Mouse (Mus musculus) MEL (cell line): ENCODE data around the gene Gm43738. TPM values are rescaled to one million over a fixed set of nuclear protein-coding genes. Genes with fewer than 3 reads are reported as not detected.

Source experiments
- DNase-seq: peaks from one replicate; pipeline ENCODE4 v3.0.0; 2011; ENCODE audit warnings: low read depth, low spot score
- H3K27ac ChIP-seq: 2 replicates; pipeline ENCODE4 v1.5.1; 2012; ENCODE audit warnings: low read depth, mild to moderate bottlenecking, control low read depth, low read length, moderate library complexity; ENCODE audit not compliant: control insufficient read depth
- H3K27me3 ChIP-seq, 2 experiments: fragments of 150-350 bp in 1 of 2; sonication (generic) in 1 of 2; 2 replicates each; pipeline ENCODE4 v1.6.1; 2012; ENCODE audit warnings: low read length in 2 of 2, mild to moderate bottlenecking in 2 of 2, improper control_type of control experiment in 1 of 2, moderate library complexity in 1 of 2; ENCODE audit not compliant: insufficient read depth in 2 of 2, control insufficient read depth in 1 of 2
- H3K36me3 ChIP-seq, 2 experiments: 2 replicates each; pipeline ENCODE4 v1.6.1; 2012 to 2014; ENCODE audit warnings: low read length in 2 of 2, improper control_type of control experiment in 1 of 2, inconsistent platforms in 1 of 2, mild to moderate bottlenecking in 1 of 2; ENCODE audit not compliant: insufficient read depth in 2 of 2, control insufficient read depth in 1 of 2
- H3K4me1 ChIP-seq, 2 experiments: fragments of 150-350 bp in 1 of 2; sonication (generic) in 1 of 2; 2 replicates each; pipeline ENCODE4 v1.6.1; 2012; ENCODE audit warnings: low read length in 2 of 2, improper control_type of control experiment in 1 of 2, mild to moderate bottlenecking in 1 of 2; ENCODE audit not compliant: insufficient read depth in 2 of 2, control insufficient read depth in 1 of 2
- H3K4me3 ChIP-seq, 2 experiments: fragments of 150-350 bp in 1 of 2; sonication (generic) in 1 of 2; 2 replicates each; pipeline ENCODE4 v1.5.1; 2012; ENCODE audit warnings: low read depth in 2 of 2, low read length in 2 of 2, mild to moderate bottlenecking in 2 of 2, moderate library complexity in 2 of 2, control low read depth in 1 of 2, improper control_type of control experiment in 1 of 2; ENCODE audit not compliant: control insufficient read depth in 1 of 2, insufficient read depth in 1 of 2
- H3K79me2 ChIP-seq: 2 replicates; pipeline ENCODE4 v1.6.1; 2012; ENCODE audit warnings: mild to moderate bottlenecking, low read length, moderate library complexity; ENCODE audit not compliant: control insufficient read depth, poor library complexity, insufficient read depth
- H3K9ac ChIP-seq: 2 replicates; pipeline ENCODE4 v1.6.1; 2012; ENCODE audit warnings: low read depth, mild to moderate bottlenecking, control low read depth, low read length, moderate library complexity; ENCODE audit not compliant: control insufficient read depth, poor library complexity, severe bottlenecking
- H3K9me3 ChIP-seq: fragments of 150-350 bp; sonication (generic); replicated peaks from 2 replicates; pipeline ENCODE4 v1.6.1; 2012; ENCODE audit warnings: mild to moderate bottlenecking, low read length, improper control_type of control experiment, moderate library complexity; ENCODE audit not compliant: insufficient read depth
- BHLHE40 ChIP-seq: IDR thresholded peaks from 2 replicates; pipeline ENCODE4 v1.6.1; 2012; ENCODE audit warnings: low read depth, mild to moderate bottlenecking, inconsistent platforms, low read length, improper control_type of control experiment, borderline replicate concordance
- CHD2 ChIP-seq: IDR thresholded peaks from 2 replicates; pipeline ENCODE4 v1.6.1; 2011; ENCODE audit warnings: low read length, improper control_type of control experiment
- CTCF ChIP-seq, 3 experiments: IDR thresholded peaks in 2 of 3; conservative IDR thresholded peaks in 1 of 3; 2 replicates each; pipeline ENCODE4 v1.5.1; 2011 to 2012; ENCODE audit warnings: low read length in 3 of 3, low read depth in 2 of 3, mild to moderate bottlenecking in 2 of 3, improper control_type of control experiment in 1 of 3, inconsistent platforms in 1 of 3, mixed read lengths in 1 of 3, moderate library complexity in 1 of 3; ENCODE audit not compliant: control insufficient read depth in 1 of 3, insufficient read depth in 1 of 3, poor library complexity in 1 of 3, severe bottlenecking in 1 of 3
- E2F4 ChIP-seq: IDR thresholded peaks from 2 replicates; pipeline ENCODE4 v1.6.1; 2011; ENCODE audit warnings: low read depth, low read length, improper control_type of control experiment, borderline replicate concordance
- ELF1 ChIP-seq: IDR thresholded peaks from 2 replicates; pipeline ENCODE4 v1.6.1; 2014; ENCODE audit warnings: low read depth, mild to moderate bottlenecking, inconsistent platforms, low read length, improper control_type of control experiment, moderate library complexity
- EP300 ChIP-seq, 2 experiments: IDR thresholded peaks; 2 replicates each; pipeline ENCODE4 v1.6.1; 2011; ENCODE audit warnings: improper control_type of control experiment in 2 of 2, low read length in 2 of 2, low read depth in 1 of 2, mild to moderate bottlenecking in 1 of 2
- ETS1 ChIP-seq: IDR thresholded peaks from 2 replicates; pipeline ENCODE4 v1.6.1; 2012; ENCODE audit warnings: low read depth, mild to moderate bottlenecking, inconsistent platforms, low read length, improper control_type of control experiment, moderate library complexity
- GABPA ChIP-seq: IDR thresholded peaks from 2 replicates; pipeline ENCODE4 v1.6.1; 2012; ENCODE audit warnings: low read depth, mild to moderate bottlenecking, inconsistent platforms, low read length, improper control_type of control experiment, moderate library complexity
- GATA1 ChIP-seq: IDR thresholded peaks from 2 replicates; pipeline ENCODE4 v1.6.1; 2011; ENCODE audit warnings: low read depth, low read length, improper control_type of control experiment
- HCFC1 ChIP-seq: IDR thresholded peaks from 2 replicates; pipeline ENCODE4 v1.6.1; 2012; ENCODE audit warnings: low read depth, mild to moderate bottlenecking, inconsistent platforms, low read length, improper control_type of control experiment, moderate library complexity
- JUND ChIP-seq: IDR thresholded peaks from 2 replicates; pipeline ENCODE4 v1.6.1; 2011; ENCODE audit warnings: low read depth, mild to moderate bottlenecking, improper control_type of control experiment, low read length
- KAT2A ChIP-seq: conservative IDR thresholded peaks from 2 replicates; pipeline ENCODE4 v1.6.1; 2012; ENCODE audit warnings: low read depth, low read length, improper control_type of control experiment, inconsistent platforms
- MAFK ChIP-seq: IDR thresholded peaks from 2 replicates; pipeline ENCODE4 v1.6.1; 2011; ENCODE audit warnings: low read depth, mild to moderate bottlenecking, low read length, improper control_type of control experiment, borderline replicate concordance
- MAX ChIP-seq: IDR thresholded peaks from 2 replicates; pipeline ENCODE4 v1.6.1; 2011; ENCODE audit warnings: low read length, improper control_type of control experiment
- MAZ ChIP-seq: IDR thresholded peaks from 2 replicates; pipeline ENCODE4 v1.6.1; 2012; ENCODE audit warnings: low read depth, mild to moderate bottlenecking, inconsistent platforms, low read length, improper control_type of control experiment
- MXI1 ChIP-seq: IDR thresholded peaks from 2 replicates; pipeline ENCODE4 v1.6.1; 2011; ENCODE audit warnings: mild to moderate bottlenecking, low read depth, low read length, improper control_type of control experiment
- MYB ChIP-seq: IDR thresholded peaks from 2 replicates; pipeline ENCODE4 v1.6.1; 2011; ENCODE audit warnings: mild to moderate bottlenecking, low read depth, low read length, improper control_type of control experiment
- MYC ChIP-seq: IDR thresholded peaks from 2 replicates; pipeline ENCODE4 v1.6.1; 2011; ENCODE audit warnings: low read depth, mild to moderate bottlenecking, low read length, improper control_type of control experiment, moderate library complexity
- NELFE ChIP-seq: IDR thresholded peaks from 2 replicates; pipeline ENCODE4 v1.6.1; 2011; ENCODE audit warnings: low read depth, low read length, improper control_type of control experiment
- NRF1 ChIP-seq: IDR thresholded peaks from 2 replicates; pipeline ENCODE4 v1.6.1; 2014; ENCODE audit warnings: low read depth, mild to moderate bottlenecking, inconsistent platforms, low read length, improper control_type of control experiment, moderate library complexity; ENCODE audit not compliant: poor library complexity, insufficient read depth, severe bottlenecking
- POLR2A ChIP-seq, 2 experiments: IDR thresholded peaks; 2 replicates each; pipeline ENCODE4 v1.6.1; 2011 to 2012; ENCODE audit warnings: low read length in 2 of 2, mild to moderate bottlenecking in 2 of 2, control low read depth in 1 of 2, improper control_type of control experiment in 1 of 2, low read depth in 1 of 2, moderate library complexity in 1 of 2; ENCODE audit not compliant: control insufficient read depth in 1 of 2, insufficient read depth in 1 of 2, poor library complexity in 1 of 2
- POLR2AphosphoS2 ChIP-seq: IDR thresholded peaks from 2 replicates; pipeline ENCODE4 v1.6.1; 2011; ENCODE audit warnings: low read length, improper control_type of control experiment
- POLR2AphosphoS5 ChIP-seq: IDR thresholded peaks from 2 replicates; pipeline ENCODE4 v1.6.1; 2012; ENCODE audit warnings: low read depth, borderline replicate concordance, mild to moderate bottlenecking, inconsistent platforms, low read length, moderate library complexity, mixed read lengths
- RAD21 ChIP-seq: IDR thresholded peaks from 2 replicates; pipeline ENCODE4 v1.6.1; 2011; ENCODE audit warnings: mild to moderate bottlenecking, low read depth, low read length, improper control_type of control experiment
- RCOR1 ChIP-seq: IDR thresholded peaks from 2 replicates; pipeline ENCODE4 v1.6.1; 2012; ENCODE audit warnings: low read depth, mild to moderate bottlenecking, inconsistent platforms, low read length, improper control_type of control experiment
- SIN3A ChIP-seq: IDR thresholded peaks from 2 replicates; pipeline ENCODE4 v1.6.1; 2012; ENCODE audit warnings: low read length, improper control_type of control experiment, inconsistent platforms
- SMC3 ChIP-seq: IDR thresholded peaks from 2 replicates; pipeline ENCODE4 v1.6.1; 2011; ENCODE audit warnings: low read depth, low read length, improper control_type of control experiment
- TAL1 ChIP-seq: IDR thresholded peaks from 2 replicates; pipeline ENCODE4 v1.6.1; 2012; ENCODE audit warnings: mild to moderate bottlenecking, inconsistent platforms, low read length, moderate library complexity, mixed read lengths
- TBP ChIP-seq: IDR thresholded peaks from 2 replicates; pipeline ENCODE4 v1.8.0; 2011; ENCODE audit warnings: low read depth, low read length, improper control_type of control experiment
- TCF12 ChIP-seq: IDR thresholded peaks from 2 replicates; pipeline ENCODE4 v1.6.1; 2014; ENCODE audit warnings: low read depth, mild to moderate bottlenecking, inconsistent platforms, low read length, improper control_type of control experiment, moderate library complexity
- UBTF ChIP-seq: IDR thresholded peaks from 2 replicates; pipeline ENCODE4 v1.6.1; 2012; ENCODE audit warnings: low read depth, mild to moderate bottlenecking, inconsistent platforms, low read length, improper control_type of control experiment, moderate library complexity, borderline replicate concordance; ENCODE audit not compliant: insufficient read depth
- USF1 ChIP-seq: IDR thresholded peaks from 2 replicates; pipeline ENCODE4 v1.6.1; 2014; ENCODE audit warnings: low read depth, mild to moderate bottlenecking, inconsistent platforms, low read length, improper control_type of control experiment, moderate library complexity
- USF2 ChIP-seq, 2 experiments: IDR thresholded peaks; 2 replicates each; pipeline ENCODE4 v1.6.1; 2011 to 2012; ENCODE audit warnings: improper control_type of control experiment in 2 of 2, low read length in 2 of 2, borderline replicate concordance in 1 of 2, inconsistent platforms in 1 of 2, low read depth in 1 of 2, mild to moderate bottlenecking in 1 of 2; ENCODE audit not compliant: insufficient read depth in 1 of 2
- ZC3H11A ChIP-seq: IDR thresholded peaks from 2 replicates; pipeline ENCODE4 v1.6.1; 2012; ENCODE audit warnings: low read depth, mild to moderate bottlenecking, inconsistent platforms, low read length, improper control_type of control experiment
- ZKSCAN1 ChIP-seq: IDR thresholded peaks from 2 replicates; pipeline ENCODE4 v1.6.1; 2012; ENCODE audit warnings: low read depth, mild to moderate bottlenecking, inconsistent platforms, low read length, improper control_type of control experiment, moderate library complexity
- ZMIZ1 ChIP-seq: IDR thresholded peaks from 2 replicates; pipeline ENCODE4 v1.6.1; 2012; ENCODE audit warnings: low read depth, mild to moderate bottlenecking, inconsistent platforms, low read length, improper control_type of control experiment, moderate library complexity
- ZNF384 ChIP-seq: IDR thresholded peaks from 2 replicates; pipeline ENCODE4 v1.6.1; 2012; ENCODE audit warnings: low read depth, mild to moderate bottlenecking, inconsistent platforms, low read length, improper control_type of control experiment
- polyA plus RNA-seq, 2 experiments: library from polyadenylated mRNA; stranded (reverse) in 1 of 2; unstranded in 1 of 2; fragments of >175 nt in 1 of 2; fragments of >200 nt in 1 of 2; gene quantifications; 2 replicates each; pipeline versions ENCODE4 v1.2.1 to v1.2.4; 2012; ENCODE audit warnings: low replicate concordance in 2 of 2, low read depth in 1 of 2; ENCODE audit not compliant: insufficient read length in 2 of 2, insufficient read depth in 1 of 2, missing spikeins in 1 of 2
- total RNA-seq: library from RNA; depleted of rRNA; stranded (reverse); fragments of 300-350 nt; gene quantifications from 2 replicates; pipeline ENCODE4 v1.2.3, GENCODE M21; 2012

The Gm43738 gene
- total and polyA plus RNA-seq, 3 experiments, result not detected

- Histone ChIP-seq H3K9me3 (no peaks in the 10 kb centered on the region), H3K9ac (peak overlapping the region; percentile 51), H3K4me1 (peaks cover 15 to 18% of the 10 kb centered on the region in 2 experiments), H3K36me3 (peaks cover 0 to 20% of the 10 kb centered on the region in 2 experiments; a peak in 2 of 4 replicates), H3K79me2 (no peaks in the 10 kb centered on the region), H3K4me3 (peak overlapping the region in 1 of 2 experiments; percentile 25; a peak in 1 of 4 replicates), H3K27ac (peak overlapping the region; percentile 80), H3K27me3 (no peaks in the 10 kb centered on the region)
- TF ChIP-seq MAFK (no peak), EP300 (IDR thresholded peaks at IDR 0.05; ENCODE audit: low read depth in 1 of 2, low read length in 2 of 2) (peak; percentile 67 to 83), TCF12 (peak; percentile 59; the same call in 1 of the 2 replicates), ELF1 (0 out of 2 replicates have a peak, but pooled peaks have one; percentile 26), ZMIZ1 (no peak), USF2 (IDR thresholded peaks at IDR 0.05; ENCODE audit: borderline replicate concordance in 1 of 2, insufficient read depth in 1 of 2, low read depth in 1 of 2, low read length in 2 of 2) (no peak), CTCF (IDR thresholded peaks at IDR 0.05 in 2 of 3, conservative IDR thresholded peaks at IDR 0.05 in 1 of 3; ENCODE audit: control insufficient read depth in 1 of 3, insufficient read depth in 1 of 3, low read depth in 2 of 3, low read length in 3 of 3, poor library complexity in 1 of 3, severe bottlenecking in 1 of 3) (no peak), E2F4 (no peak), NRF1 (no peak), MAX (peak; percentile 26; the same call in 1 of the 2 replicates), HCFC1 (peak; percentile 51), RAD21 (no peak), GATA1 (peak; percentile 74), BHLHE40 (no peak), POLR2A (IDR thresholded peaks at IDR 0.05; ENCODE audit: control insufficient read depth in 1 of 2, insufficient read depth in 1 of 2, low read depth in 1 of 2, low read length in 2 of 2, poor library complexity in 1 of 2) (no peak), MYB (no peak), TAL1 (no peak), ZC3H11A (no peak), USF1 (no peak), MYC (no peak), KAT2A (no peak; the same call in 1 of the 2 replicates), NELFE (no peak), CHD2 (no peak), SMC3 (no peak), SIN3A (no peak; the same call in 1 of the 2 replicates), RCOR1 (peak; percentile 70), ETS1 (peak; percentile 62; the same call in 1 of the 2 replicates), TBP (no peak), ZNF384 (no peak), POLR2AphosphoS2 (no peak), UBTF (no peak), MAZ (no peak), ZKSCAN1 (no peak), POLR2AphosphoS5 (no peak), MXI1 (no peak), JUND (0 out of 2 replicates have a peak, but pooled peaks have one; percentile 42), GABPA (no peak)
- peak; percentile 77 for DNase-seq
These were observed 6.6 kb upstream of the Gm43738 start for GRCm38 (mm10) chr3:89107545-89107944.
